Mouse (Mus musculus): ENCODE data around the gene Minos1.

Gene Minos1

DNA sequence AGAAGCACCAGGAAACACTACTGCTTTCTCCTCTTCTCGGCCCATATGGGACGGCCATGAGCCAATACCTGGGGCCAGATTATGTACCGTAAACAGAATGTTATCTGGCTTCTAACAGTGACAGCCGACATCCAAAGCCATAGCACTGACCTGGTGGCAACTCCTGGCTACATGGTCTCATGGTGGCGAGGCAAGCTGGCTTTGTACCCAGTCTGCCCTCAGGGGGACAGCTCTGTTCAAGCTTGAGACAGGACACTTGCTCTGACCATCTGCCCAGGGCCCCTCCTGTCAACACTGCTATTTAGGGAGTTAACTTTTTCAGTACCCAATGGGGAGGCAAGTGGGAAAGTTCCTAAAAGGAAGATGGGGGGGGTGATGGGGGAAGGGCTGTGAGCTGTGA, 73.6 kb downstream of the Minos1 start:
- no peak for DNase-seq

DNA sequence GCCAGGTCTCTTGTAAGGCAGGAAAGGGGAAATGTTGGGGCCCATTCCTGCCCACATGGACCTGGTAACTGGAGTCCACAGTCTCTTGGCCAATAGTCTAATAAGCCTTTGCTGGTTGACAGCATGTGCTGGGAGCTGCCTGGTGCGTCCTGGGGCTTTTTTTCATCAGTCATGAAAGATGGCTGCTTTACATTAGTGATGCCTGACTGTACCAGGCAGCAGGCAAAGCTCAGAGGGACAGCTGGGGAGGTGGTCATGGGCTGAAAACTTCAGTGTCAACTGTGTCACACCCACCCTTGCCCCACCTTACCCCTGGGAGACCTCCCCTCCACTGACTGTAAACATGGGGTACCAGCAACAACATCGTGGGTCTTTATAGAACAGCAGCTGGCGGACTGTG, 75.2 kb downstream of the Minos1 start:
- no peak for DNase-seq

DNA sequence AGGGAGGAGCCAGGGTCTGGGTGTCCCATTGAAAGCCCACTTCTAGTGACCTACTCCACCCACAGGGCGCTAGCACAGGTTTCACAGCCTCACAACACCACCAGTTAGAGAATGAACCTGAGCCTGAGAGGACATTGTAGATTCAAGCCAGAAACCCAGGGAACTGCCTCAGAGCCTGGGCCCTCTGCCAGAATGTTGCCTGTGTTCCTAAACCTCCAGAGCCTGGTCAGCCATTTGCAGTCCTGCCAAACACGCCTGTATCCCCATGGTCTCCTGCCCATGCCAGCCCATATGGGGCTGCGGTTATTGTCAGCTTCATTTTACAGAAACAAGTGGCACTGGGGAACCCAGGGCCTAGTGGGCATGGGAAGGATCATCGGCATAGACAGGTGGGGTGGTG, 75.6 kb downstream of the Minos1 start:
- no peak for DNase-seq

DNA sequence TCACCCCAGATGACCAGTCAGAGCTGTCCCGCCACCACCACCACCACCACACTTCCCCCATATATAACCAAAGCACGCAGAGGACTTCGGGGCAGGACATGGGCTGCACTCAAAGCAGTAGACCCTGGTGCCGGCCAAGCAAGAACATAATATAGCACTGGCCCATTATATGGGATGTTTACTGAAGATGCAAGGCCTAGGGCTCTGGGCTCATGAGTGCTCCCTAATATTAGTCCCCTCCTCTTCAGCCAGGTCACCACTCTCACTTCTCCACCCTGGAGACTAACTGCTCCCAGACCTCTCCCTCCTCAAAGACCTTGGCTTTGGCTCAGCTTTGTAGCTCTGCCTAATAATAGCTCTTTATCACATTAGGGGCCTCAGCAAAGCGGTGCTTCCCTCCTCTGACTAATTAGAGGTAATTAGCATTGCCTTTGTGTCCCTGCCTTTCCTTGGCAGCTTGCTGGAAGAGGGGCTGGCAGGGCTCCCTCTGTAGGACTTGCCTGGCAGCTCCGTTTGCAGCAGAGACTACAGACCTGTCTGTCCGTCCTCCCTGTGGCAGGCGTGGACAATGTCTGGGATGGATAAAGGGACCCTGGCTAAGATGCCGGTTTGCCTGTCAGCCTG, 76.5 kb downstream of the Minos1 start:
- no peak for DNase-seq

DNA sequence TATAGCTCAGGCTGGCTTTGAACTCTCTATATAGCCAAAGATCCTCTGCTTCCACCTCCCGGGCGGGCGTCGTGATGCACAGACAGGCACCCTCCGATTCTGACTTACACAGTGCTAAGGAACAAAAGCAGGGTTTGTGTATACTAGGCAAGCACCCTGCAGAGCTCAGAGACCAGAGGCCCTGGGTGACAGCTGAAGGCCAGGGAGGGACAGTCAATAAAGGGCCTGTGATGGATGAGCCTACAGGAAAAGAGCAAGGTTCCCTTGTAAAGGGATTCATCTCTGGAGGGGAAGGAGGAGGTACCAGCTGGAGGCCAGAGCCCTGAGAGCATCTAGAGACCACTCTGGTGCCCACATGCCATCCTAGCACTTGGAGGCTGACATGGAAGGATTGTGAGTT, 77.5 kb downstream of the Minos1 start:
- no peak for DNase-seq

DNA sequence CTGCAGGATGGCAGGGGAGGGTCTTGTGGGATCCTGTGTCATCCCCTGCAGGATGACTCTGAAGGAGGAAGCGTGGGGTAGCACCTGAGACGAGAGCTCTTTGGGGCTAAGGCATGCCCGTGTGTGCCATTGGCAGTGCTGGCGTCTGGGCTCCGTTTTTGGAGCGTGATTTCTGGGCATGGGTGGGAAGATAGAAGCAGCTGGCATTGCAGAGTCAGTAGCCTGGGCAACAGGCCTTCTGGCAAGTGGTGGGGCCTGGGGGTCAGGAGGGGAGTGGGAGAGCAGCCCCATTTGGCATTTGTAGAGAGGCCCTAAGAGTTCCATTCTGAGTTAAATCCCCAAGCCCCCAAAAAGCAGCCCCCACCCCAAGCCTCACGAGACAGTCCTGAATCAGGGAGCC, 78.1 kb downstream of the Minos1 start:
- no peak for DNase-seq

All from kidney, adult 18-20 months (tissue).